Mouse (Mus musculus) B cell, adult 67 days (primary cell): ENCODE data around the gene Gm20821. TPM values are rescaled to one million over a fixed set of nuclear protein-coding genes. Genes with fewer than 3 reads are reported as not detected.

Experiments used
- total RNA-seq, 2 experiments: library from RNA; stranded (reverse); gene quantifications; 4 replicates each; pipeline ENCODE4 v1.2.4; 2023

Gm20821 gene
- not detected for total RNA-seq

GRCm38 (mm10) chrY:9781504-9781903 lies at the start of gene Gm20821:
Gene Gm20821 (plus strand): TSS chrY:9781804.

